Mouse (Mus musculus): Measurements from ENCODE around the gene Lrrc8b.
A peak's percentile ranks its signal among the peaks of the same experiment; 100 is the strongest.

Gene Lrrc8b

DNA sequence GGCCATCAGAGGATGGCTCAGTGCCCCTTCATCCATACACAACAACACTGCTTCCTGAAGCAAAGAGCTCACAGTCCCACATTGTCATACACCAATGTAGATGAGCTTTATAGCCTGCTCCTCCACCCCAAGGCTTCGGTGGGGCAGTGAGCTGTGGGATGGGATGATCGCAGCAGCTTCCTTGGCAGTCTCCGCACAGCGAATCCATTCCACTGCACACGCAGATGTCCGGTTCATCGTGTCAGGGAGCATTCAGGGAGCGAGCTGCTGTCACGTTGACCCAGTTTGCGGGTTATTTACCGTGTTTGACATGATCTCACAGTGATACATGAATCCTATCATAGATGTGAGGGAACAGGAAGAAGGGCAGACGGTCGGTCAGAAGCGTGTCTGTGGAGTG, 69.3 kb downstream of the Lrrc8b start:
- peak; percentile 69 to 71 for DNase-seq

DNA sequence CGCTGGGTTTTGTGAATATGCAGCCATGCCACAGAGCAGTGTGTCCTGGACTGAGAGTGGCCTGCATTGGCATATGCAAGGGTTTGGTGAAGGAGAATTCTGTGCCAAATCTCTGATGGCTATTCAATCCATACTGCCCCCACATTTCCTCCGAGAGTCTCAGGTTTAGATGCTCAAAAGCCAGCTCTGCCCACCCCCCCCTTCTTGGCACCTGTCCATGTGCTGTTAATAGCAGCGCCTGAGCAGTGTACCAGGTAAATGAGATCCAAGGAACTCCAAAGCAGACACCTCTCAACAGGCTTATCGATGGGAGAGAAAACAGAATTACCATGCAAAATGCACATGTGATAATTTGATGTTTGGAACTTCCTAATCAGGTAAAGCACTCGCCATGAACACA, 74.6 kb downstream of the Lrrc8b start:
- DNase-seq = peak; percentile 51 to 60

GRCm38 (mm10) chr5:105491389-105491788, 75.8 kb downstream of the Lrrc8b start:
- DNase-seq = peak; percentile 70 to 81

DNA sequence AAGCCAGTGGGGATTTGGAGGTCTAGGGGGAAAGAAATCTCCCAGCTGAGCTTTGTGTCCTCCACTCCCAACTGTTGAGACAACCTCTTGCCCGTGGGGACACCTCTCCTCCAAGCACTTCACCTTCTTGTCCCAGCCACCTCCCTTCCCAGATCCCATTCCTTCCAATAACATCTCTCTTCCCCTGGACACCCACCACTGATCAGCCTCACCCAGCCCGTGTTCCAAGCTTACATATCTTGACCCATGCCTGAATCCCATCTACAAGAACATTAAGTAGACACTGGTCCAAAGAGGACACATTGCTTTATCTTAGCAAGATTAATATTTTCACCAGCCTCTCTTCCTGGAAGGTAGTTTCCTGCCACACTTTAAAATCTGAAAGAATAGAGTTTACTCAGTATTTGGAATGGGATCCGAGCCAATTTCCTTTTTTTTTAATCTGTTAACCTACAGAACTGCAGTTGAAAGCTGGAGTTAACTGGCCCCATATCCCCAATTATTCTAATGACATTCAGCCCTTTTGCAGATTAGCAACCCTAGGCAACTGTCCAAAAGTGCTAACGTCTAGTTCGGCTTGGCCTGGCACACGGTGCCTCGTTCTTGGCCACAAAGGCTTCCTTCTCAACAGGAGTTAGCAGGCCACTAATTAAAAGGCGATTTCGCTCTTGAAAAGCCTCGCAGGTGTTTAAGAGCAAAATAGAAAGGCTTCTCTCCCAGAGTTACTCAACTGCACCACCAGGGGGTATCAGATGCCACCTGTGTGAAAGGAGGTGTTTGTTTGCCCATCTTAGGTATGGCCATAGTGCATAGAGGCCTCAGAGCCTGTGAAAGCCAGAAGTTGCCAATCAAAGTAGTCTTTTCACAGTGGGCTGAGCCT, 77.0 kb downstream of the Lrrc8b start:
- DNase-seq = peak; percentile 89

- DNase-seq = no peak
Measured at GRCm38 (mm10) chr5:105493377-105493776, 77.8 kb downstream of the Lrrc8b start.

DNA sequence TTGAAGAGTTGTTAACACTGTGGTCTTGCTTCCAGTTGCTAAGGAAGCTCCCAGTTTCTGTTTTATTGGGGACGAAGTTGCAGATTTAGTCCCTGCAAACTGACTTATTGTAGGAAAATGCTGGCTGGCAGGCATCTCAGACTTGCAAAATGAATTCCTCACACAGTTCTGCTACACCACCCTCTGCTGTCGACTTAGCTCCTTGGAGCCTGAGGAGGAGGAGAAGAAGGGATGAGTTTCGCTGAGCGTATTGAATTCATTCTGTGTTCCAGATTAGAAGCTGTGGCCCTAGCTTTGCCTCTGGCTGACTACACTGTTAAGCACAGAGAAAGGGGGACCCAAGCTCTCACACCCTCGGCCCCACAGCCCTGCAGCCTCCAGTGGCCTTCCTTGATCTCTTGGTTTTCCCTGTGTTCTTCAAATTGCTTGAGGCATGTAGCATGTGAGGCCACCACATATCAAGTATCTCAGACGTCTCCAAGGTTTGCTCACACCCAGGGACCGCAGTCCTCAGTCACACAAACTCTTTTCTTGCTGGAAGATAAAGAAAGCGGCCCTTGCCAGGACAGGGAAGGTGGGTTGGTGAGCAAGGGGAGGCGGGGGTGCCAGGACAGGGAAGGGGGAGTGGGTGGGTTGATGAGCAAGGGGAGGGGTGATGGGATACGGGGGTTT, 78.8 kb downstream of the Lrrc8b start:
- DNase-seq = peak in 1 of 2 experiments; percentile 13

GRCm38 (mm10) chr5:105494918-105495901, 79.6 kb downstream of the Lrrc8b start:
- peak; percentile 67 to 74 for DNase-seq

- no peak for DNase-seq
Measured at GRCm38 (mm10) chr5:105496133-105496532, 80.6 kb downstream of the Lrrc8b start.

DNA sequence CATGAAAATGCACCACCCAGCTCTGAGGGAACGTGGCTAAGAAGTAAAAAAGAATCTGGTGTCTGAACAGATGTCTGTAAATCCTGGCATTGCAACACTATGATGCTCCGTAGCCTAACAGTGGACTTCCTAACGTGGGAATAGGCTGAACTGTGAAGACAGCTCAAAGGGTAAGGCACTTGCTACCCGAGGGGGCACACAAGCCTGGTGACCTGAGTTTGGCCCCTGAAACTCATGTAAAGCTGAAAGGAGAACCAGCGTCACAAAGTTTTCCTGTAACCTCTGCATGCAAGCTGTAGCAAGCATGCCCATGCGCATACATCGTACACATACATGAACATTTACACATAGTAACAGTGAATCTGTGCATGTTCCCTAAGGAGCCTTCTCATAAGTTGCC, 81.0 kb downstream of the Lrrc8b start:
- no peak for DNase-seq

DNA sequence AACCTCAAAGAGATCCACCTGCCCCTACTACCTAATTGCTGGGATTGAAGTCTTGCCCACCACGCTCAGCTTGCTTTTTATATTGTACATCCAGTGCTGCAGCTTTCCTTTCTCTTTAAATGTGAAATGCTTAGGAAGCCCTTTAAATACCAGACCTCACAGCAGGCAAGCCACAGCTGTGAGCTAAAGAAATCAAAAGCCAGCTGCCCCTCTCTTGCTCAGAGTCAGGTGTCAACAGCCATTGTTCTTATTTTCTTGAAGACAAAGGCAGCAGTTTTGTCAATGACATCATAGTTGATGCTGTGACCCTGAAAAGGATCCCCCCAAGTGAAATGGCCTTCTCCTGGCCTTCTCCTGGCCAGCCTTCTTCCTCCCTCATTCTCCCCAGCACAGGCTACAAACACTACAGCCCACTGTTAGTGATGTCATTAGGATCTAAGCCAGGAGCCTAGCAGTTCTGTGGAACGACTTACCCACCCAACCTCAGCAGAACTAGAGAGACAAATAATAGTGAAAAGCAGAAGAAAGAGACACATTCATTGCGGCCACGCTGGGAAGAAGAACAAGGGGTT, 82.9 kb downstream of the Lrrc8b start:
- no peak for DNase-seq

DNA sequence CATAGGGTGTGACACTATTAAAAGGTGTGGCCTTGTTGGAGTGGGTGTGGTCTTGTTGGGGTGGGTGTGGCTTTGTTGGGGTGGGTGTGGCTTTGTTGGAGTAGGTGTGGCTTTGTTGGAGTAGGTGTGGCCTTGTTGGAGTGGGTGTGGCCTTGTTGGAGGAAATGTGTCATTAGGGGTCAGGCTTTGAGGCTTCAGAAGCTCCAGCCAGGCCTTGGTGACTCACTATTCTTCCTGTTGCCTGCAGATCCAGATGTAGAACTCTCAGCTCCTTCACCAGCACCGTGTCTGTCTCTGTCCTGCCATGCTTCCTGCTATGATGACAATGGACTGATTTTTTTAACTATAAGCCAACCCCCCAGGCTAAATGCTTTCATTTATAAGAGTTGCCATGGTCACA, 83.8 kb downstream of the Lrrc8b start:
- DNase-seq = no peak

GRCm38 (mm10) chr5:105500132-105501121, 84.9 kb downstream of the Lrrc8b start:
- DNase-seq = peak; percentile 40 to 45

DNA sequence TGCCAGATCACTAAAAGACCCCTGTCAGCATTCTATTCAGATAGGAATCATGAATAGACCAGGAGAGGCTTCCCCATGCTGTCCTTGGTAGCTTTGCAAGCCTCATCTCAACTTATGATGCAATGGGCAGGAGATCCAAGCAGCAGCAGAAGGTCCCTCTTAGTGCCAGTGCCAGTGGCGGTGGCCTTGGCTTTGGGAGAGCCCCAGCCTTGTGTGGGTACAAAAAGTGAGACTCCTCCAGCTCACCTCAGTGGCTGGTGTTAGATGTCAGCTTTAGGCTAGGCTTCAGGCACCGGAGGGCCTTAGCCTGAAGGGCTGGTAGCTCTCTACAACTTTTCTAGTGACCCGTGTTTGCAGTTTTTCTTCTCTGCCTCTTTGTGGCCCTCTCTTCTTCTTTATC, 85.6 kb downstream of the Lrrc8b start:
- no peak for DNase-seq

GRCm38 (mm10) chr5:105508813-105509212, 93.2 kb downstream of the Lrrc8b start:
- DNase-seq = no peak

GRCm38 (mm10) chr5:105512297-105512696, 96.7 kb downstream of the Lrrc8b start:
- no peak for DNase-seq

GRCm38 (mm10) chr5:105515532-105515931, 100.0 kb downstream of the Lrrc8b start:
- DNase-seq = no peak

- DNase-seq = no peak
Measured at GRCm38 (mm10) chr5:105516290-105516689, 100.7 kb downstream of the Lrrc8b start.

- DNase-seq = no peak
Measured at GRCm38 (mm10) chr5:105517992-105518625, 102.5 kb downstream of the Lrrc8b start.

GRCm38 (mm10) chr5:105518626-105519095, 103.1 kb downstream of the Lrrc8b start:
- peak; percentile 54 to 57 for DNase-seq
